Mouse (Mus musculus): ENCODE measurements at regions not wholly inside any gene's neighbourhood (a gene's known extent, or its start where the extent isn't known, plus 50 kb on each side); places are given as distances from the start of the nearest gene placed in this dataset.

DNA sequence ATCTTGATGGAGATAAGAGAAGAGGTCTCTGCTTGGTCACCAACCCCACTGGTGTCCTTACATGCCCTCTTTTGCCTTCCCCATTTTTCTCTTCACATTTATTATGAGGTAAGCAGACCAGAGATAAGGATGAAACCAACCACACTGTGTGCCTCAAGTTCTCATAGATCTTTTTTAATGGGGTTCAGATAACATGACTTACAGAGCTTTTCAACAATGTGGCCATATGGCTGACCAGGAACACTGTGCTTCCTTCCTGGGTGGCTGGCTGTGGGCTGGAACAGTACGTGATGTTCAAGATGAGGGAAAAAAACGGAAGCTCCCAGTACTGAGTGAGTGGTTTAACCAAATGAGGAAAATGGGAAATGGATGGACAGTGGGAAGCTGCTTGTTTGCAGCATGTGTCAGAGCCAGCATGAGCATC, 319.0 kb upstream of the Npvf start:
- TF ChIP-seq CTCF (IDR thresholded peaks at IDR 0.05; ENCODE audit: insufficient read depth, low read length) (no peak), POLR2A (IDR thresholded peaks at IDR 0.05; ENCODE audit: borderline replicate concordance, extremely low read depth, low read depth, low read length) (no peak)

Data from lung, adult 2 months (tissue).